Mouse (Mus musculus): ENCODE data around the gene Ppp1r1b.

GRCm38 (mm10) chr11:98320381-98320780, 27.8 kb upstream of the Ppp1r1b start:
- TF ChIP-seq GATA1 (IDR thresholded peaks at IDR 0.05; ENCODE audit: borderline replicate concordance, low read length) (no peak), FLI1 (IDR thresholded peaks at IDR 0.05; ENCODE audit: low read length) (no peak)

All from megakaryocyte, embryonic 14.5 days (primary cell).